Mouse (Mus musculus) megakaryocyte, embryonic 14.5 days (primary cell): Measurements from ENCODE around the gene Gm2696.

Source experiments
- FLI1 ChIP-seq: IDR thresholded peaks from 2 replicates; pipeline ENCODE4 v1.6.1; 2012; ENCODE audit warnings: low read length, inconsistent platforms, mixed read lengths
- GATA1 ChIP-seq: IDR thresholded peaks from 3 replicates; pipeline ENCODE4 v1.6.1; 2012; ENCODE audit warnings: mixed read lengths, low read length, inconsistent platforms, borderline replicate concordance

DNA sequence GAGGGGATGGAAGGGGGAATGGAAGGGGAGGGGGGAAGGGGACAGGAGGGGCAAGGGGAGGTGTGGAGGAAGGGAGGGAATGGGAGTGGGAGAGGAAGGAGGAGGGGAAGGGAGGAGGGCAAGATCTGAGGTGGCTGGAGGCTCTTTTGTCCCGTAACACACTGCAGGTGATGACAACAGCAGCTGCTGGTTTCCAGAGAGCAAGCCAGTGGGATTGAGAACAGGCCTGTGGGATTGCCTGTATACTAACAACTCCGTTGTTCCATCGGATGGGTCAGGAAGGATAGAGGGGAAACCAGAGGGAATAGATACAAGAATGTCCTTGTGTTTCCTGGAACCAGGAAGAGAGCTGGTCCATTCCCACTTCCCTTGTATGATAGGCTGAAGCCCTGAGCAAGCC lies 16.8 kb upstream of the Gm2696 start:
- TF ChIP-seq GATA1 (no peak), FLI1 (no peak)
